ENCODE assay signal across 22 mouse cellular contexts in the genomic region with DNA sequence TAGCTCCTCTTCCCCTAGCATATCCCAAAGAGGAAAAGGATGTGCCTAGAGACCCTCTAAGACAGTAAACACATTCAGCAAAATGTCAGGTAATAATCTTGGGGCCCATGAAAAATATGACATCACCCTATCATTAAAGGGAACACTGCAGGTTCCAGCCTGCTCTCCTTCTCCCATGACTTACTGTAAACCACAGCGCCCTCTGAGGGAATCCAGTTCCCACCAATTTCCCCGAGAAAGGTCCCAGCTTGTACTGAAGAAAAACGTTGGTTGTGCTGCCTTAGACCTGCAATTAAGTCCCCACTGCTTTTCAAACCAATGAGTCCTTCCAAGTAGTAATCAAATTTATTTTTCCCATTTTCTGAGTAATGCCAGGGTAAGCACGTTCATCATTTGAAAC.
DNase-seq lines count a peak whose midpoint lies in the region; ATAC-seq and TF ChIP-seq lines count a peak whose summit lies in the region.
"Had no signal": no experiment of that assay in that cellular context is flagged by ENCODE, and none has a peak within 500 bp of the region (broad histone marks: within the 10 kb centered on the region; RNA-seq: fewer than 3 reads in every experiment).

No protein-coding gene starts in this region.

- TF ChIP-seq POLR2A in lung, adult 2 months (IDR thresholded peaks at IDR 0.05; ENCODE audit: borderline replicate concordance, extremely low read depth, low read depth, low read length): no peak

- WGBS in embryonic facial prominence, embryonic 14.5 days: 35% methylated on average over 4 of the region's 4 CpGs
- WGBS in embryonic facial prominence, embryonic 10.5 days: 57% methylated on average over 4 of the region's 4 CpGs
- 29% methylated on average over 4 of the region's 4 CpGs for WGBS in lung, embryonic 14.5 days
- WGBS in lung, adult 2 months: 43% methylated on average over 4 of the region's 4 CpGs
- 29% methylated on average over 4 of the region's 4 CpGs for WGBS in stomach, embryonic 16.5 days

- peak; percentile 69 for DNase-seq in embryonic facial prominence, embryonic 14.5 days (ENCODE audit: low spot score)
- no peak for DNase-seq in embryonic facial prominence, embryonic 10.5 days (ENCODE audit: low spot score)
- DNase-seq in lung, embryonic 14.5 days: peak; percentile 11
- no peak for DNase-seq in lung, adult 2 months
- no peak for DNase-seq in cerebellum, postnatal 36 days
- DNase-seq: adrenal gland, adult 8-10 months; adrenal gland, postnatal 25 days; cerebellum, adult 18-20 months; cerebellum, adult 9-10 months; cerebellum, postnatal 14 days; forebrain, postnatal 0 days; gastrocnemius, adult 2 months; gastrocnemius, postnatal 14 days; kidney, adult 11 months had no signal

- ATAC-seq in embryonic facial prominence, embryonic 14.5 days (ENCODE audit: low read depth): peak; percentile 75
- no peak for ATAC-seq in lung, embryonic 14.5 days (ENCODE audit: insufficient read depth)
- ATAC-seq in stomach, embryonic 16.5 days (ENCODE audit: insufficient read depth, low FRiP score): no peak
- ATAC-seq: activated CD4-positive, CD25-positive, alpha-beta regulatory T cell, adult 4 months; forebrain, embryonic 14.5 days; forebrain, postnatal 0 days had no signal

- no peaks in the 10 kb centered on the region for H3K27me3 ChIP-seq in embryonic facial prominence, embryonic 14.5 days (replicated peaks; ENCODE audit: control insufficient read depth, insufficient read depth, low read length)
- no peaks in the 10 kb centered on the region for H3K27me3 ChIP-seq in embryonic facial prominence, embryonic 10.5 days (replicated peaks; ENCODE audit: low read depth, poor library complexity, severe bottlenecking)
- no peaks in the 10 kb centered on the region for H3K27me3 ChIP-seq in lung, embryonic 14.5 days (ENCODE audit: insufficient read depth, low read length)
- no peaks in the 10 kb centered on the region for H3K27me3 ChIP-seq in stomach, embryonic 16.5 days (ENCODE audit: control insufficient read depth, insufficient read depth, low read length)
- H3K27me3 ChIP-seq: embryonic facial prominence, embryonic 13.5 days; heart, embryonic 12.5 days; heart, embryonic 15.5 days; hindbrain, embryonic 12.5 days; hindbrain, embryonic 15.5 days had no signal

- H3K4me3 ChIP-seq in embryonic facial prominence, embryonic 14.5 days (ENCODE audit: low read depth, low read length): no peak overlapping the region
- no peak overlapping the region for H3K4me3 ChIP-seq in embryonic facial prominence, embryonic 10.5 days
- no peak overlapping the region for H3K4me3 ChIP-seq in lung, embryonic 14.5 days (ENCODE audit: low read depth, low read length)
- no peak overlapping the region for H3K4me3 ChIP-seq in lung, adult 2 months (replicated peaks; ENCODE audit: extremely low read depth, low read depth, low read length)
- no peak overlapping the region for H3K4me3 ChIP-seq in stomach, embryonic 16.5 days (replicated peaks; ENCODE audit: low read length)
- H3K4me3 ChIP-seq: embryonic facial prominence, embryonic 13.5 days; gastrocnemius, adult 2 months; heart, embryonic 12.5 days; heart, embryonic 15.5 days; hindbrain, embryonic 12.5 days; hindbrain, embryonic 15.5 days had no signal

- H3K36me3 ChIP-seq in embryonic facial prominence, embryonic 14.5 days (ENCODE audit: control insufficient read depth, insufficient read depth, low read length): no peaks in the 10 kb centered on the region
- no peaks in the 10 kb centered on the region for H3K36me3 ChIP-seq in embryonic facial prominence, embryonic 10.5 days (replicated peaks)
- H3K36me3 ChIP-seq in lung, embryonic 14.5 days (ENCODE audit: insufficient read depth): no peaks in the 10 kb centered on the region
- H3K36me3 ChIP-seq in stomach, embryonic 16.5 days (ENCODE audit: control insufficient read depth, insufficient read depth, low read length): no peaks in the 10 kb centered on the region
- H3K36me3 ChIP-seq: embryonic facial prominence, embryonic 13.5 days; heart, embryonic 12.5 days; heart, embryonic 15.5 days; hindbrain, embryonic 12.5 days; hindbrain, embryonic 15.5 days had no signal

- no peak overlapping the region for H3K9ac ChIP-seq in embryonic facial prominence, embryonic 14.5 days (ENCODE audit: low read depth, low read length)
- no peak overlapping the region for H3K9ac ChIP-seq in lung, embryonic 14.5 days
- no peak overlapping the region for H3K9ac ChIP-seq in stomach, embryonic 16.5 days (ENCODE audit: low read length)
- H3K9ac ChIP-seq: embryonic facial prominence, embryonic 13.5 days; forebrain, postnatal 0 days; heart, embryonic 12.5 days; heart, embryonic 15.5 days; hindbrain, embryonic 12.5 days; hindbrain, embryonic 15.5 days had no signal

- TF ChIP-seq CTCF in lung, embryonic 14.5 days (IDR thresholded peaks at IDR 0.05; ENCODE audit: low read depth): no peak
- no peak for TF ChIP-seq CTCF in lung, adult 2 months (IDR thresholded peaks at IDR 0.05; ENCODE audit: insufficient read depth, low read length)

- H3K27ac ChIP-seq in embryonic facial prominence, embryonic 14.5 days (replicated peaks; ENCODE audit: low read depth, low read length): no peak overlapping the region
- H3K27ac ChIP-seq in embryonic facial prominence, embryonic 10.5 days (replicated peaks): no peak overlapping the region
- H3K27ac ChIP-seq in lung, embryonic 14.5 days (ENCODE audit: low read depth): no peak overlapping the region
- H3K27ac ChIP-seq in stomach, embryonic 16.5 days (ENCODE audit: low read length): 0 out of 2 replicates have a peak overlapping the region, but pooled peaks have one; percentile 36
- H3K27ac ChIP-seq: embryonic facial prominence, embryonic 13.5 days; gastrocnemius, adult 2 months; heart, embryonic 15.5 days; hindbrain, embryonic 12.5 days; hindbrain, embryonic 15.5 days had no signal

- no peak overlapping the region for H3K4me2 ChIP-seq in embryonic facial prominence, embryonic 14.5 days (ENCODE audit: low read depth, low read length)
- H3K4me2 ChIP-seq in lung, embryonic 14.5 days: no peak overlapping the region
- H3K4me2 ChIP-seq in stomach, embryonic 16.5 days (ENCODE audit: low read depth, low read length): no peak overlapping the region
- H3K4me2 ChIP-seq: embryonic facial prominence, embryonic 13.5 days; heart, embryonic 12.5 days; heart, embryonic 15.5 days; hindbrain, embryonic 12.5 days; hindbrain, embryonic 15.5 days had no signal

- H3K4me1 ChIP-seq in embryonic facial prominence, embryonic 14.5 days (ENCODE audit: control insufficient read depth, insufficient read depth, low read length): no peaks in the 10 kb centered on the region
- H3K4me1 ChIP-seq in embryonic facial prominence, embryonic 10.5 days: no peaks in the 10 kb centered on the region
- peaks cover 2% of the 10 kb centered on the region; the same call in 1 of the 2 replicates for H3K4me1 ChIP-seq in lung, embryonic 14.5 days (ENCODE audit: insufficient read depth)
- no peaks in the 10 kb centered on the region for H3K4me1 ChIP-seq in lung, adult 2 months (ENCODE audit: control insufficient read depth, insufficient read depth, low read length)
- H3K4me1 ChIP-seq in stomach, embryonic 16.5 days (ENCODE audit: control insufficient read depth, insufficient read depth, low read length): no peaks in the 10 kb centered on the region
- H3K4me1 ChIP-seq: embryonic facial prominence, embryonic 13.5 days; heart, embryonic 12.5 days; heart, embryonic 15.5 days; hindbrain, embryonic 12.5 days; hindbrain, embryonic 15.5 days had no signal

- no peaks in the 10 kb centered on the region for H3K9me3 ChIP-seq in embryonic facial prominence, embryonic 14.5 days (ENCODE audit: control insufficient read depth, low read length)
- H3K9me3 ChIP-seq in embryonic facial prominence, embryonic 10.5 days: no peaks in the 10 kb centered on the region
- H3K9me3 ChIP-seq in lung, embryonic 14.5 days (ENCODE audit: low read depth, low read length): no peaks in the 10 kb centered on the region
- no peaks in the 10 kb centered on the region for H3K9me3 ChIP-seq in stomach, embryonic 16.5 days (replicated peaks; ENCODE audit: control insufficient read depth, low read length)
- H3K9me3 ChIP-seq: embryonic facial prominence, embryonic 13.5 days; heart, embryonic 12.5 days; heart, embryonic 15.5 days; hindbrain, embryonic 12.5 days; hindbrain, embryonic 15.5 days had no signal

Comparison
In these comparisons a context has a peak if more than half of its experiments do, and no peak if none do; other contexts are left out.
1. DNase-seq: peak in embryonic facial prominence, embryonic 14.5 days (single experiment) and lung, embryonic 14.5 days (single experiment); none in embryonic facial prominence, embryonic 10.5 days (single experiment), lung, adult 2 months (single experiment) and cerebellum, postnatal 36 days (0 of 2).